8 mouse cellular contexts compared by ENCODE assay signal in the genomic region with DNA sequence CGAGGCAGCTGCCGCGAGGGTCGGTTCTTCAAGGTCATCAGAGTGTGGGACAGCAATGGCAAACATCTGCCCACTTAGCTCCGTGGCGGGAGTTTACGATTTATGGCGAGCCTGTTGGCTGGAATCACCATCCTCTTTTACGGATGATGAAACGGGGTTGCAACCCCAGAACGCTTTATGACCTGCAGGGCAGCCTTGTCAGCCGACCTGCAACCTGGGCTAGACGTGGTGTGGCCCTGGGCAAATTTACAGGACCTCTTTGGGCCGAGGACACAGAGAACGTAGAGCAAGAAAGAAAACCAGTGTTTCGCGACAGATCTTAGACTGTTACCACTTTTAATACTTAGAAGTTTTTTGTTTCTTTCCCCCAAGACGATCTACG. TPM values are rescaled to one million over a fixed set of nuclear protein-coding genes. Genes with fewer than 3 reads are reported as not detected.
A peak's percentile ranks its signal among the peaks of the same experiment; 100 is the strongest.
DNase-seq lines count a peak whose midpoint lies in the region; ATAC-seq and TF ChIP-seq lines count a peak whose summit lies in the region.

A gene (minus strand): TSS at position 113 of the 382 bp plus-strand sequence.

- H3K4me3 ChIP-seq in embryonic facial prominence, embryonic 13.5 days: peak within 1 kb of the TSS; percentile 84
- H3K4me3 ChIP-seq in heart, embryonic 14.5 days (ENCODE audit: control insufficient read depth in 1 of 2, insufficient read depth in 1 of 2, low read depth in 1 of 2, low read length in 2 of 2): peak within 1 kb of the TSS; percentile 79 to 88
- peak within 1 kb of the TSS; percentile 83 for H3K4me3 ChIP-seq in myocyte

- H3K4me1 ChIP-seq in embryonic facial prominence, embryonic 13.5 days: peaks cover 32% of the 10 kb centered on the region
- H3K4me1 ChIP-seq in heart, embryonic 14.5 days (ENCODE audit: control insufficient read depth in 2 of 2, insufficient read depth in 2 of 2, low read length in 2 of 2): peaks cover 14 to 25% of the 10 kb centered on the region in 2 experiments

- no peaks in the 10 kb centered on the region for H3K9me3 ChIP-seq in embryonic facial prominence, embryonic 13.5 days
- H3K9me3 ChIP-seq in heart, embryonic 14.5 days (ENCODE audit: control insufficient read depth, low read length): no peaks in the 10 kb centered on the region

- no peak for TF ChIP-seq POLR2A in myocyte (IDR thresholded peaks at IDR 0.05; ENCODE audit: insufficient read length, low read depth)

- H3K4me2 ChIP-seq in embryonic facial prominence, embryonic 13.5 days: peak within 1 kb of the TSS; percentile 94
- H3K4me2 ChIP-seq in heart, embryonic 14.5 days (ENCODE audit: low read length): peak within 1 kb of the TSS; percentile 75
- peak within 1 kb of the TSS; percentile 90 for H3K4me2 ChIP-seq in myocyte (ENCODE audit: low read depth)

- H3K27me3 ChIP-seq in embryonic facial prominence, embryonic 13.5 days: no peaks in the 10 kb centered on the region
- no peaks in the 10 kb centered on the region for H3K27me3 ChIP-seq in heart, embryonic 14.5 days (ENCODE audit: control insufficient read depth, insufficient read depth, low read length)
- no peaks in the 10 kb centered on the region for H3K27me3 ChIP-seq in myocyte (ENCODE audit: control insufficient read depth, insufficient read depth, insufficient read length)

- H3K27ac ChIP-seq in embryonic facial prominence, embryonic 13.5 days: peak within 1 kb of the TSS; percentile 92
- H3K27ac ChIP-seq in heart, embryonic 14.5 days (replicated peaks in 1 of 2; ENCODE audit: control insufficient read depth in 1 of 2, insufficient read depth in 1 of 2, low read depth in 2 of 2, low read length in 2 of 2): peak within 1 kb of the TSS; percentile 99

- H3K36me3 ChIP-seq in embryonic facial prominence, embryonic 13.5 days: peaks cover 24% of the 10 kb centered on the region
- peaks cover 33% of the 10 kb centered on the region for H3K36me3 ChIP-seq in heart, embryonic 14.5 days (ENCODE audit: control insufficient read depth, insufficient read depth, low read length)
- peaks cover 12% of the 10 kb centered on the region for H3K36me3 ChIP-seq in myocyte (ENCODE audit: control insufficient read depth, insufficient read depth)

- no peak for DNase-seq in urinary bladder, adult 2 months (ENCODE audit: low spot score)
- DNase-seq in urinary bladder, postnatal 14 days (ENCODE audit: low spot score): no peak
- DNase-seq in left cerebral cortex, postnatal 25 days (ENCODE audit: low spot score in 2 of 2): no peak
- no peak for DNase-seq in right cerebral cortex, postnatal 14 days
- no peak for DNase-seq in cerebellum, postnatal 36 days

- H3ac ChIP-seq in myocyte (ENCODE audit: control insufficient read depth, insufficient read length): peak within 1 kb of the TSS; percentile 68

- peaks cover 21% of the 10 kb centered on the region for H3K79me2 ChIP-seq in myocyte (ENCODE audit: control insufficient read depth, insufficient read depth)

- intact Hi-C loops in left cerebral cortex, postnatal 25 days (cut with DNase I): loop anchor here (1.0 to 2.0 kb wide), 5 partner anchors 11 to 112 kb away; a partner anchor contains a TSS

- no peak for ATAC-seq in embryonic facial prominence, embryonic 13.5 days (ENCODE audit: insufficient number of reproducible peaks, insufficient read depth, low FRiP score, low TSS enrichment, low read depth)
- ATAC-seq in heart, embryonic 14.5 days (ENCODE audit: insufficient number of reproducible peaks, insufficient read depth, low FRiP score, low read depth): no peak

- WGBS in embryonic facial prominence, embryonic 13.5 days: under 1% methylated on average over 19 of the region's 19 CpGs
- WGBS in heart, embryonic 14.5 days: under 1% methylated on average over 19 of the region's 19 CpGs

- peak within 1 kb of the TSS; percentile 88 for H3K9ac ChIP-seq in embryonic facial prominence, embryonic 13.5 days
- peak within 1 kb of the TSS; percentile 94 for H3K9ac ChIP-seq in heart, embryonic 14.5 days (ENCODE audit: low read length)

TF ChIP-seq in myocyte, 11 proteins besides CTCF, POLR2A, EP300 and RAD21:
- TF ChIP-seq TCF3 (IDR thresholded peaks at IDR 0.05; ENCODE audit: insufficient read length, low read depth) (no peak), TCF12 (IDR thresholded peaks at IDR 0.05; ENCODE audit: insufficient read depth, poor library complexity, severe bottlenecking) (no peak), MYOD1 (IDR thresholded peaks at IDR 0.05; ENCODE audit: control insufficient read depth in 1 of 3, insufficient read length in 2 of 3, low read depth in 2 of 3) (no peak), REST (IDR thresholded peaks at IDR 0.05; ENCODE audit: insufficient read depth, insufficient read length) (no peak), SRF (IDR thresholded peaks at IDR 0.05; ENCODE audit: control insufficient read depth, insufficient read length, low read depth) (no peak), MAX (IDR thresholded peaks at IDR 0.05; ENCODE audit: low read depth) (peak; percentile 7), MYOG (IDR thresholded peaks at IDR 0.05; ENCODE audit: control insufficient read depth in 1 of 3, insufficient read depth in 1 of 3, insufficient read length in 2 of 3, low read depth in 2 of 3) (no peak), USF1 (IDR thresholded peaks at IDR 0.05; ENCODE audit: low read depth) (no peak), POLR2AphosphoS2 (IDR thresholded peaks at IDR 0.05; ENCODE audit: insufficient read length, low read depth) (no peak), E2F4 (IDR thresholded peaks at IDR 0.05; ENCODE audit: insufficient read depth) (peak; percentile 36), CEBPB (IDR thresholded peaks at IDR 0.05; ENCODE audit: insufficient read depth, poor library complexity, severe bottlenecking) (peak; percentile 96)

RNA-seq across cellular contexts. Expression of the gene that starts here (rescaled TPM):
- polyA plus RNA-seq in urinary bladder, adult 2 months (2012; rRNA removed): 80.3 and 88.2 TPM in 2 replicates
- 191 and 195 TPM in 2 replicates for polyA plus RNA-seq in embryonic facial prominence, embryonic 13.5 days (2015; fragmentation: Nextera tagmentation; extraction: Ambion mirVana)
- polyA plus RNA-seq in heart, embryonic 14.5 days (2014; fragmentation: Nextera tagmentation; extraction: Ambion mirVana): 266 and 295 TPM in 2 replicates
- 10 to 100 TPM; 58.8 to 64.8 TPM for total RNA-seq in left cerebral cortex, postnatal 25 days (2021)
- polyA plus RNA-seq in myocyte (2012; fragmentation: generic; extraction: Trizol): 274 TPM
